Mouse (Mus musculus): ENCODE data around the gene Aes. TPM values are rescaled to one million over a fixed set of nuclear protein-coding genes. Genes with fewer than 3 reads are reported as not detected.
A peak's percentile ranks its signal among the peaks of the same experiment; 100 is the strongest.

Gene Aes
- polyA plus RNA-seq, 1 experiment from 2014 or later = 683 TPM

DNA sequence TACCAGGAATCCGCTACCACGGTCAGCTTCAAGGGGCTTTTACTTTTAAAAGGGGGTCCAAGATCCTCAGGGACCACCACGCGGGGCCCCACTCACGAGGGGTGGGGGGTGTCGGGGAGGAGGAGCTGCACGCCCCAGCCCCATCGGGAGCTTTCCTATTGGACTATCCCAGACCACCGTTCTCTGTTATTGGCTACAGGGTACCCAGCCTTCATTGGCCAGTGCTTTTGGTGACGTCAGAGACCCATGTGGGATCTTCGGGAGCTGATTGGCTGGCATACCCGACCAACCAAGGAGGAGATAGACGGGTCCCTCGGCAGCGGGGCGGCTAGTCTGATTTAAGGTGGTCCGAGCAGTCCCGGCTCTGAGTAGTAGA, 12.2 kb downstream of the Aes start:
- ATAC-seq = peak; percentile 95
- under 1% methylated on average over 18 of the region's 18 CpGs for WGBS
- Histone ChIP-seq H3K27me3 (replicated peaks; ENCODE audit: control insufficient read depth, insufficient read depth, low read length) (peaks cover 39% of the 10 kb centered on the region), H3K27ac (ENCODE audit: low read length) (peak overlapping the region; percentile 82), H3K4me1 (replicated peaks; ENCODE audit: control insufficient read depth, insufficient read depth, low read length) (peaks cover 50% of the 10 kb centered on the region), H3K4me3 (replicated peaks; ENCODE audit: low read length) (peak overlapping the region; percentile 49), H3K9ac (replicated peaks; ENCODE audit: low read depth, low read length) (no peak overlapping the region; the same call in 1 of the 2 replicates), H3K9me3 (ENCODE audit: control insufficient read depth, low read length) (no peaks in the 10 kb centered on the region), H3K4me2 (ENCODE audit: low read length) (peak overlapping the region; percentile 82), H3K36me3 (ENCODE audit: control insufficient read depth, insufficient read depth) (no peaks in the 10 kb centered on the region)

DNA sequence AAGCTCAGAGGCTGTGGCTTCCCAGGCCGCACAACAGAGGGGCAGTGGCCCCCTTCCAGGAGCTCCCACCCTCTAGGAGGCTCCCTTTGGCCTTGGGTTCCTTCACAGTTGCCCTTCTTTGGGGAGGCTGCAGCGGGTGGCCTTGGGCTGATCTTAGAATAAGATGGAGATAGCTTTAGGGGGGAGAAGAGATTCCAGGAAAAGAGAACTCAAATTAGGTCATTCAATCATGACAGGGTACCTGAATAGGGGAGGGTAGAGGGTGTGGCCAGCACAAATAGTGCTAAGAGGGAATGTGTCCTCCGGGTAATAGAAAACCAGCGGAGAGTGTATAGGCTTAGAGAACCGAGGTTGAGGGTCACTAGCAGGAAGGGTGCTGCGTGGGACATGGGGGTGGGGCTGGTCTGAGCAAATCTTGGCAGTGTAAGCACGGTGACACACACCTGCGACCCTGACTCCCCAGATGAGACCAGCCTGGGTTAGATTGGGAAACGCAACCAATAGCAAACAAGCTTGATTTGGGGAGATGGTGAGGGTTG, 12.9 kb downstream of the Aes start:
- H3K4me1 ChIP-seq (replicated peaks; ENCODE audit: control insufficient read depth, insufficient read depth, low read length) = peaks cover 50% of the 10 kb centered on the region
- H3K27ac ChIP-seq (ENCODE audit: low read length) = no peak overlapping the region
- 4% methylated on average over 9 of the region's 9 CpGs for WGBS
- no peak for ATAC-seq
- H3K4me3 ChIP-seq (replicated peaks; ENCODE audit: low read length) = peak overlapping the region; percentile 19
- H3K36me3 ChIP-seq (ENCODE audit: control insufficient read depth, insufficient read depth) = no peaks in the 10 kb centered on the region
- peak overlapping the region; percentile 82 for H3K4me2 ChIP-seq (ENCODE audit: low read length)
- H3K9me3 ChIP-seq (ENCODE audit: control insufficient read depth, low read length) = no peaks in the 10 kb centered on the region
- H3K9ac ChIP-seq (replicated peaks; ENCODE audit: low read depth, low read length) = no peak overlapping the region; the same call in 1 of the 2 replicates
- peaks cover 39% of the 10 kb centered on the region for H3K27me3 ChIP-seq (replicated peaks; ENCODE audit: control insufficient read depth, insufficient read depth, low read length)

- H3K27me3 ChIP-seq (replicated peaks; ENCODE audit: control insufficient read depth, insufficient read depth, low read length) = peaks cover 35% of the 10 kb centered on the region
- no peak for ATAC-seq
- 10% methylated on average over 9 of the region's 9 CpGs for WGBS
- no peaks in the 10 kb centered on the region for H3K36me3 ChIP-seq (ENCODE audit: control insufficient read depth, insufficient read depth)
- no peak overlapping the region for H3K4me3 ChIP-seq (replicated peaks; ENCODE audit: low read length)
- no peak overlapping the region for H3K9ac ChIP-seq (replicated peaks; ENCODE audit: low read depth, low read length)
- H3K27ac ChIP-seq (ENCODE audit: low read length) = no peak overlapping the region
- no peaks in the 10 kb centered on the region for H3K9me3 ChIP-seq (ENCODE audit: control insufficient read depth, low read length)
- H3K4me2 ChIP-seq (ENCODE audit: low read length) = no peak overlapping the region
- peaks cover 50% of the 10 kb centered on the region for H3K4me1 ChIP-seq (replicated peaks; ENCODE audit: control insufficient read depth, insufficient read depth, low read length)
These were observed 13.7 kb downstream of the Aes start for GRCm38 (mm10) chr10:81572975-81573374.

DNA sequence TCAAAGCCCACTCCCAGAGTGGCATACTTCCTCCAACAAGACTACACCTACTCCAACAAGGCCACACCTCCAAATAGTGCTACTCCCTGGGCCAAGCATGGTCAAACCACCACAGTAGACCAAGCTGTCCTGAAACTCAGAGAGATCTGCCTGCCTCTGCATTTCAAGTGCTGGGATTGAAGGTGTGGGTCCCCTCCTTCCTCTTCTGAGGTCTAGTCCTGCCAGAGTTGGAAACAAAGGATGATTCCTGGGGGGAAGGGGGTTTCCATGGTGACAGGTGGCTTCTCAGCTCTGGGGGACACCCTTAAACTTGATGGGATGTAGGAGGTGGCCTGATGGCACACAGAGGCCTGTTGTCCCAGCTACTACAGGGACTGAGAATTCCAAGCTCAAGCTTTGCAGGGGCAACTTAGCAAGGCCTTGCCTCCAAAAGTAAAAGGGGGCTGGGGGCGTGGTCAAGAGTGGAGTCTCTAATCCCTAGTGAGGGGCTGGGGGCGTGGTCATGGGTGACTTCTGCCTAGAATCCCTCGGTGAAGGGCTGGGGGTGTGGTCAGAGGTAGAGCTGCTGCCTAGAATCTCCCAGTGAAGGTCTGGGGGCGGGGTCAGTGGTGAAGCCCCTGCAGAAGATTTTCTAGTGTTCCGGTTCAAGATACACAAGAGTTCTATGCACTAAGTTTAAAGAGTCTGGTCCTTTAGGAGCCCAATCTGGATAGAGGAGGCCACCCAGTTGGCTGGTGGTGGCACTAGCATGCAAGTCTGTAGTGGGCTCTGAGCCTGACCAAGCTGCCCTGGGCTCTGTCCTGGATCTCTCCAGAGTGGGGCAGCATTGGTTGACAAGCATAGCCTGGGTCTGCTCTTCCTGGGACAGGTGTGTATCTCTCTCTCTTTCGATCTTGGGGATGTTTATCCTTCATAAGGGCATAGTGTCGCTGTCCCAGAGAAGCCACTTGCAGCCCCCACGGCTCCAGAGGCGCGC, 15.1 kb downstream of the Aes start, which contains the start of gene Tle2:
TSS of gene Tle2 (plus strand) at position 481 of the 976 bp plus-strand sequence.
- ATAC-seq = no peak
- peak within 1 kb of the TSS; percentile 71 for H3K4me2 ChIP-seq (ENCODE audit: low read length)
- H3K27me3 ChIP-seq (replicated peaks; ENCODE audit: control insufficient read depth, insufficient read depth, low read length) = peaks cover 35% of the 10 kb centered on the region
- 16% methylated on average over 10 of the region's 10 CpGs for WGBS
- H3K9me3 ChIP-seq (ENCODE audit: control insufficient read depth, low read length) = no peaks in the 10 kb centered on the region
- H3K27ac ChIP-seq (ENCODE audit: low read length) = no peak within 1 kb of the TSS; the same call in 1 of the 2 replicates
- peak within 1 kb of the TSS; percentile 71 for H3K9ac ChIP-seq (replicated peaks; ENCODE audit: low read depth, low read length)
- H3K4me1 ChIP-seq (replicated peaks; ENCODE audit: control insufficient read depth, insufficient read depth, low read length) = peaks cover 40% of the 10 kb centered on the region
- H3K36me3 ChIP-seq (ENCODE audit: control insufficient read depth, insufficient read depth) = no peaks in the 10 kb centered on the region
- H3K4me3 ChIP-seq (replicated peaks; ENCODE audit: low read length) = peak within 1 kb of the TSS; percentile 71

DNA sequence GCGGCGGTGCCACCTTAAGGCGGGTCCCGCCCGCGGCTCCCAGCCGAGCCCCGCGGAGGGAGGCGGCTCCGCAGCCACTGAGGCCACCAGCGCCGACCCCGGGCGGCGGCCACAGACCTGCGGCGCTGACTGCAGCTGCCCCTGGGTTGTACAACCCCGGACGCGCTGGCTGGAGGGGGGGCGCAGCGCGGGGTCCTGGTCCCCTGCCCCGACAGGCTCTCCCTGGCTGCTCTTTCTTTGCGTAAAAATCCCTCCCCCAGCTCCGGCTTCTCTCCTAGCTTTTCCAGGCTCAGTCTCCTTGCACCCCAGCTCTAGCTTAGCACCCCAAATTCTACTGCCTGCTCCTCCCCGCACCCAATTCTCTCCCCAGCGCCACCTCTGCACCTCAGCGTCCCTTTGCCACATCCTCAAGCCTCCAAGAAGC, 15.9 kb downstream of the Aes start:
- Histone ChIP-seq H3K4me1 (replicated peaks; ENCODE audit: control insufficient read depth, insufficient read depth, low read length) (peaks cover 33% of the 10 kb centered on the region), H3K9me3 (ENCODE audit: control insufficient read depth, low read length) (no peaks in the 10 kb centered on the region), H3K9ac (replicated peaks; ENCODE audit: low read depth, low read length) (peak overlapping the region; percentile 71), H3K4me3 (replicated peaks; ENCODE audit: low read length) (peak overlapping the region; percentile 71), H3K4me2 (ENCODE audit: low read length) (peak overlapping the region; percentile 71), H3K27me3 (replicated peaks; ENCODE audit: control insufficient read depth, insufficient read depth, low read length) (peaks cover 35% of the 10 kb centered on the region), H3K36me3 (ENCODE audit: control insufficient read depth, insufficient read depth) (no peaks in the 10 kb centered on the region), H3K27ac (ENCODE audit: low read length) (no peak overlapping the region; the same call in 1 of the 2 replicates)
- ATAC-seq = no peak
- 0% methylated on average over 30 of the region's 30 CpGs for WGBS

DNA sequence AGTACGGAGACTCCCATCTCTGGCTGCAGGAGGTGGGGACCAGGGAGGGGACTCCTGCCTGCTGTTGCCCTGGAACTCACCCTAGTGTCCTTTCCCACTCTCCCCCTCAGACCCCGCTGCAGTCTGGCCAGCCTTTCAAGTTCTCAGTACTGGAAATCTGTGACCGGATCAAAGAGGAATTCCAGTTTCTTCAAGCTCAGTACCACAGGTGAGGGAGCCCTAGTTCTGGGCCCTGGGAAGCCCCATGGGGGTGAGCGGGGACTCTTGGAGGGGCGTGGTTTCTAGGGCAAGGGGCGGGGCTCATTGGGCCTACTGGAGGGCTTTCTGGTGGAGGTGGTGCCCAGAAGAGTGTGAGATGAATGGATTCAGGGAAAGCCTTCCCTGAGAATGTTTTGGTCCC, 16.4 kb downstream of the Aes start:
- Histone ChIP-seq H3K27me3 (replicated peaks; ENCODE audit: control insufficient read depth, insufficient read depth, low read length) (peaks cover 40% of the 10 kb centered on the region), H3K4me1 (replicated peaks; ENCODE audit: control insufficient read depth, insufficient read depth, low read length) (peaks cover 28% of the 10 kb centered on the region)

GRCm38 (mm10) chr10:81579967-81580366, 20.7 kb downstream of the Aes start:
- Histone ChIP-seq H3K4me2 (ENCODE audit: low read length) (no peak overlapping the region), H3K9ac (replicated peaks; ENCODE audit: low read depth, low read length) (no peak overlapping the region; the same call in 1 of the 2 replicates), H3K9me3 (ENCODE audit: control insufficient read depth, low read length) (no peaks in the 10 kb centered on the region), H3K4me3 (replicated peaks; ENCODE audit: low read length) (no peak overlapping the region), H3K27ac (ENCODE audit: low read length) (no peak overlapping the region), H3K4me1 (replicated peaks; ENCODE audit: control insufficient read depth, insufficient read depth, low read length) (peaks cover 7% of the 10 kb centered on the region), H3K27me3 (replicated peaks; ENCODE audit: control insufficient read depth, insufficient read depth, low read length) (peaks cover 23% of the 10 kb centered on the region), H3K36me3 (ENCODE audit: control insufficient read depth, insufficient read depth) (no peaks in the 10 kb centered on the region)
- 66% methylated on average over 4 of the region's 4 CpGs for WGBS
- ATAC-seq = no peak

More for the DNA sequence above, 16.4 kb downstream of the Aes start:
- H3K27ac ChIP-seq (ENCODE audit: low read length) = no peak overlapping the region; the same call in 1 of the 2 replicates
- H3K4me2 ChIP-seq (ENCODE audit: low read length) = peak overlapping the region; percentile 71
- H3K4me3 ChIP-seq (replicated peaks; ENCODE audit: low read length) = peak overlapping the region; percentile 71
- no peaks in the 10 kb centered on the region for H3K36me3 ChIP-seq (ENCODE audit: control insufficient read depth, insufficient read depth)
- 5% methylated on average over 6 of the region's 6 CpGs for WGBS
- ATAC-seq = no peak
- peak overlapping the region; percentile 71 for H3K9ac ChIP-seq (replicated peaks; ENCODE audit: low read depth, low read length)
- no peaks in the 10 kb centered on the region for H3K9me3 ChIP-seq (ENCODE audit: control insufficient read depth, low read length)

- Histone ChIP-seq H3K4me2 (ENCODE audit: low read length) (no peak overlapping the region), H3K36me3 (ENCODE audit: control insufficient read depth, insufficient read depth) (no peaks in the 10 kb centered on the region), H3K27me3 (replicated peaks; ENCODE audit: control insufficient read depth, insufficient read depth, low read length) (peaks cover 23% of the 10 kb centered on the region), H3K27ac (ENCODE audit: low read length) (no peak overlapping the region), H3K9ac (replicated peaks; ENCODE audit: low read depth, low read length) (no peak overlapping the region; the same call in 1 of the 2 replicates), H3K4me1 (replicated peaks; ENCODE audit: control insufficient read depth, insufficient read depth, low read length) (peaks cover 4% of the 10 kb centered on the region), H3K4me3 (replicated peaks; ENCODE audit: low read length) (no peak overlapping the region), H3K9me3 (ENCODE audit: control insufficient read depth, low read length) (no peaks in the 10 kb centered on the region)
- WGBS = 64% methylated on average over 25 of the region's 25 CpGs
- ATAC-seq = no peak
These were observed 21.3 kb downstream of the Aes start for GRCm38 (mm10) chr10:81580441-81581070.

DNA sequence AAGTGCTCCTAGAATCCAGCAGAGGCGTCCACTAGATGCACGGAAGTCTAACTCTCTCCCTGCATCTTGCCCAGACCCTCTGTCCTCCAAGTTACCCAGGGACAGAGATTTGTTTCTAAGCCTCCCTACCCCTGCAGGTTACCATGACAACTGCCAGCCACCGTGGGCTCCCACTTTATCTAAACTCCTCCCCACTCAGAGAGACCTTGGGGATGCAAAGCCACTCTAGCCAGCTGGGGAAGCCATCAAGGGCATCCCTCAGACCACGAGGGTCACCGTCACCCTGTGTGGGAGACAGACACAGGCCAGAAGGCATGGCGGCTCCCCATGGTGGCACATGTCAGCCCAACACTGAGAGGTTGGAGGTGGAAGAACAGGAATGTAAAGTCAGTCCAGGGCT, 24.1 kb downstream of the Aes start:
- Histone ChIP-seq H3K27ac (ENCODE audit: low read length) (no peak overlapping the region), H3K9ac (replicated peaks; ENCODE audit: low read depth, low read length) (no peak overlapping the region), H3K4me2 (ENCODE audit: low read length) (no peak overlapping the region), H3K27me3 (replicated peaks; ENCODE audit: control insufficient read depth, insufficient read depth, low read length) (peaks cover 16% of the 10 kb centered on the region), H3K4me3 (replicated peaks; ENCODE audit: low read length) (no peak overlapping the region), H3K36me3 (ENCODE audit: control insufficient read depth, insufficient read depth) (no peaks in the 10 kb centered on the region), H3K9me3 (ENCODE audit: control insufficient read depth, low read length) (no peaks in the 10 kb centered on the region), H3K4me1 (replicated peaks; ENCODE audit: control insufficient read depth, insufficient read depth, low read length) (no peaks in the 10 kb centered on the region)
- ATAC-seq = no peak
- WGBS = 44% methylated on average over 6 of the region's 6 CpGs

Data from forebrain, embryonic 16.5 days (tissue).